Mouse (Mus musculus) spleen, adult 12 weeks (tissue): ENCODE data around the gene Gm10192.
"Not testable (repeated sequence)": the region's sequence is repeated elsewhere in the genome, so short reads cannot be mapped to it uniquely, and the experiment has no call there.

ENCODE experiments used
- DNase-seq: peaks from one replicate; pipeline ENCODE4 v3.0.0; 2022; ENCODE audit warnings: low spot score

Gene Gm10192

DNA sequence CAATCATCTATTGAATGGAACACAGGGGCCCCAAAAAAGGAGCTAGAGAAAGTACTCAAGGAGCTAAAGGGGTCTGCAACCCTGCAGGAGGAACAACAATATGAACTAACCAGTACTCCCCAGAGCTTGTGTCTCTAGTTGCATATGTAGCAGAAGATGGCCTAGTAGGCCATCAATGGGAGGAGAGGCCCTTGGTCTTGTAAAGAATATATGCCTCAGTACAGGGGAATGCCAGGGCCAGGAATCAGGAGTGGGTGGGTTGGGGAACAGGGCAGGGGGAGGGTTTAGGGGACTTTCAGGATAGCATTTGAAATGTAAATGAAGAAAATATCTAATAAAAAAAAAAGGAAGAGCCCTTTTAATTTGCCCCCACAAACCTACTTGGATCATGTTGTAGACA, at the start of gene Gm10192:
Gene Gm10192 (minus strand): TSS at position 101 of the 400 bp plus-strand sequence.
- not testable (repeated sequence) for DNase-seq

DNA sequence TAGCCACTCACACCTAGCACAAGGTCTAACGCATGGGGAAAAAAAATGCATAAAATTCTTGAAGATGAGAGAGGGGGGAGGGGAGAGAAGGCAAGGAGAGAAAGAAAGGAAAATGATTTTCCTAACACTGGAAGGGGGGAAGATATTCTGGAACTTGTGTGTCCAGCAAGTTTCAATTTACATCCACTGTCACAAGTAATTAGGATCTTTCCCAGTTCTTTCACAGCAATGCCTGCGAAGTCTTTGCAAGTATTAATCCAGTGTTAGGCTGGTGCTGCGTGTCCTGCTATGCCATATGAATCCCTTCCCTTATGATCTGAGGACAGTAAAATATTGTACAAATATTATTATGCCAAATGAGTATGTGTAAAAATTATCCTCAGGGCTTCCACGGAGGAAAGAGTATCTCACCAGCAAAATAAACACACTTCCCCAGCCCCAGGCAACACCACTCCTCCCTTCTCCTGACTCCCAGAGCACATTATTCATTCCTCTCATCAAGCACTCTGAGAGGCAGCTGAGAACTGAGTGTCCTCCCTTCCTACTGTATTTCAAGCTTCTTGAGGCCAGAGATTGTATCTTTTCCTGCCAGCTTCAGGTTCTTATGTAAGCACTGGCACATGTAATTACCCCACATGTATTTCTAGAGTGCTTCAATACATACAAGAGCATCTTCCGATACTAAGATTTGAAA, 47.6 kb upstream of the Gm10192 start:
- no peak for DNase-seq

DNA sequence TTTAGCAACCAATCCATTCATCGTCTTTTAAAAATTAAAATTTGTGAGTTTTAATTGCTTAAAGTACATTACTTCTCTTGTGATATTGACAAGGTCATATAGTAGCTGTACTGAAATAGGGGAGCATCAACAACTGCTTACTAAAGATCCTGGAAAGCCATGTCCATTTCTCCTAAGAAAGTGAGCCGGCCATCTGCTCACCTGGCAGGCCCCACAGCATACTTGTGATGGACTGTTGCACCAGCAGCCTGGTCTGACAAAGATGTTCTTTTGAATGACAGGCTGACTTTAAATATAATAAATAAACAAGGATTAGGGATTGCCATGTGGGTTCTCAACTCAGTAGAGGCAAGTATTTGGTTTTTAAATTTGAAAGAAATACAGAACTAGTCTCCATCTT, 36.7 kb upstream of the Gm10192 start:
- DNase-seq = no peak

DNA sequence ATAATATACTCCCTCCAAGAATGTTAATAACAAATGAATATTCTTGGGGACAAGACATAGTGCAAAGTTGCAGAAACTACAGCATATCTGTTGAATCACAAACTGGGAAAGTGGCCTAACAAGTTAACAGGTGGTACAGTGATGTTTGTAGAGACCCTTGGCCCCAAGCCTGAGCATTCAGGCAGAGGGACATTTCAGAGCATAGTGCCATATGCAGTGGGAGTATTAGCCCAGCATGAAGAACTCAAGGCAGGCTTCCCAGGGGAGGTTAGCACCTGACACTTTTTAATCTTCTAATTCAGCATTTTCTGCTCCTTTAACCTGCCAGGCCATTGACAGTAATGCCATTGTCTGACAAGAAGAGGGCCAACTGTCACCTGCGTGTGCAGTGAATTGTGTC, 34.9 kb upstream of the Gm10192 start:
- no peak for DNase-seq

DNA sequence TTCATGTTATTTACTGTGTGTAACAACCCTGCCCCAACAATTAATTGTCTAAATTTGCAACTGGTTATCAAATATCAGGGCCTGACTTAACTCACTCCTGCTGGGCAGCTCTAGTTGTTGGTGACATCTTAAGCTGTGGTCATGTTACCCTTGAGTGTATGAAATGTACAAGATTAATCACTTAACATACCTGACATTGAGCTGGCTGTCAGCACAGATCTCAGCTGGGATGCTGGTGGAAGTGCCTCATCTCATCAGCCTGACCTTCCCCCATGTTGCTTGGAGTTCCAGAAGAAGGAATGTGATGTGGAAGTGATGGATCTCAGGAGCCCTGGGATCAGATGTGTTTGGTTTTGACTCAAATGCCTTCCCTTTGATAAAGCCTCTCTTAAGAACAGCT, 29.5 kb upstream of the Gm10192 start:
- no peak for DNase-seq

DNA sequence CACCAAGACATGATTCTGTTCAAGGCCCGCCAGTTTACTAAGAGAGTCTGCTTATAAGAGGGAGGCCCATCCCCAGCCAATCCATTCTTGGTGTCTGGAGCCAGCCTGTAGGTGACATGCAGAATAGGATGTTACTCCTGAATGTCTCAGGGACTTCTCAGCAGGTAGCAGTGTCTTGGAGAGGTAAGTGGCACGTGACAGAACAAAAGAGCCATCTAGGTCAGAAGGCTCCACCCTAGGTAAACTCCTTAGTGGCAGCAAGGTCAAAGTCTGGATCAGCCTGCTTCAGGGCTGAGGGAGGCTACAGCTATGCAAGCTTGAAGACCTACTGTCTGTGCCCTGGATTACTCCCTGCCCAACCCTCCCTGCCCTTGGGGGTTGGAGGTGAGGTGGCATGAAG, 20.0 kb upstream of the Gm10192 start:
- DNase-seq = not testable (repeated sequence)

DNA sequence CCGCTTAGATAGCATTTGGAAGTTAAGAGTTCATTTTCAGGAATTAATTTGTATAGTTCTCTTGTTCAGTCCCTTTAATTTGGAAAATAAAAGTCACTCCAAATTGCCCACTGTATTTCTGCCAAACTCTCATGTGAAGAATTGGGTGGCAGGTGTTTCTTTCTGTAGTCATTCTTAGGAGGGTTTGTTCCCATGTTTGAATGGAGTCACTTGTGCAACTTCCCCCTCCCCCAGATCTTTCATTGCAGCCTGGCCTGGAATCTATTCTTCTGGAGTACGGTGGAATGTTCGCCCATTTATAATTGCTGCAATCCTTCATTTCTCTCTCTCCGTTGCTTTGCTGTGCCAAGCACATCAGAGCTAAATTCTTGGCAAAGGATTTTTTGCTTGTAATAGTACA, 10.2 kb upstream of the Gm10192 start:
- no peak for DNase-seq

DNA sequence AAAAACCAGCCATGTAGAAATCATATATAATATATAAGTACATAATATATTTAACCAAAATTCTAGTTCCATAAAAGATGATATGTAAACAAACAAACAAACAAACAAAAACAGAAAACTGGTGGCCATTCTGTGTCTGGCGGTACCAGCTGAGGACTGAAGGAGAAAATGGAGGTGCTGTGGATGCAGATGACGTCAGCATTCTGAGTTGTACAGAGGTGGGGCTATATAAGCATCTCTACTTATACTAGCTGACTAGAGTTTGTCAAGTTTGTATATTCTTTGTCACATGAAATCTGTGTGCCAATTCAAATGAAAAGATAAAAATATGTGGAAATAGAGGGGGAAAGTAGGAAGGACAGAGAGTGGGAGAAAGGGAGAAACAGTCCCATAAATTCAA, 9.6 kb upstream of the Gm10192 start:
- no peak for DNase-seq

DNA sequence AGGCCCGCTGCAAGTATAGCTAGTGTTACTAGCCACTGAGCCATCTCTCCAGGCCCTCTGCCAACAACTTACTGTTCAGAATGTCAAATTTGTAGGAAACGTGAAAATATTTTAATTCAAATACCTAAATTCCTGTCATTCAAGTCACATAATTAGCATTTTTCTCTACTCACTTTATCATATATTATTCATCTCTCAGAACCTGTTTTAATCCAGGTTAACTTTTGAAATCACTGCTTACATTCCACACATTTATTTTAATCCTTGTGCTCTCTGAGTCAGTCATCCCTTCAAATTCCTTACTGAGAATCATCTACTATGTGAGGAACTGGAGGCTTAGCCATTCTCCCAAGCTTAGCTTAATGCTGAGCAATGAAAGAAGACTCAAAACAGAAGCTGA, 2.6 kb downstream of the Gm10192 start:
- DNase-seq = no peak

DNA sequence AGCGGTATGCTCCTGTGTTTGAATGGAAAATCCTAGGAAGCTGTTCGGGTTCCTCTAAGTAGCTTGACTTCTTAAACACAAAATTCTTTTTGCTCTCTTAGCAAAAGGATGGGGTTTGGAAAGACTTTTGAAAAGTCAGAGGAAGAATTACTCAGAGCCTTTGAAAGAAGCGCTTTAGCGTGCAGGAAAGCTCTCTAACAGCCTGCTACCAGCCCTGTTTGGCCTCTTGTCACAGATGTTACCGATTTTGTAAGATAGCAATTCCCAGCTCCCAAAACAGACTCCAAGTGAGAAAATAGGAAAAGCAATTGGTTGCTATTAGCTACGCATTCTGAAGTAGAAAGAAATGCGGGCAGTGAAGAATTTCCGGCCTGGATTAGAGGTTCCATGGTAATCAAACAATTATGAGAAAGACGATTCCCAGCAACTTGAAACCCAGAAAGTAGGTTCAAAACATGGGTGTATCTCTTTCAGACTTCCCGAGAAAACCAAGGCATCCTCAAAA, 26.1 kb downstream of the Gm10192 start:
- no peak for DNase-seq

DNA sequence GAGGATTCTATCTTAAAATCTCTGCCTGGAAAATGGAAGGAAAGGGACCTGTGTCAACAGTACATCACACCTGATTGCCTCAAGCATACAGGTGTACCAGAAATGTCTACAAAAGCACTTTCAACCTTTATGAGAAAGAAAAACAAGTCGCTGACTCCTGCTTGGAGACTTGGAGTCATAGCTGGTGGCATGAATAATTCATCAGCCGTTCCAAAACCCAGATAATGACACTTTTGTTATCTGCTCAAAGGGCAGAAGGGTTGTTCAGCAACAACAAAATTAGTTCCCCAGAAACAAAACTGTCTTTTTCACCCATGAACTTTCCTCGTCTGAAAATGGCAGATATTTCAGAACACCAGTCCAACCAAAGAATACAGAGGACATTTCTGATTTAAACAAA, 26.9 kb downstream of the Gm10192 start:
- DNase-seq = no peak

DNA sequence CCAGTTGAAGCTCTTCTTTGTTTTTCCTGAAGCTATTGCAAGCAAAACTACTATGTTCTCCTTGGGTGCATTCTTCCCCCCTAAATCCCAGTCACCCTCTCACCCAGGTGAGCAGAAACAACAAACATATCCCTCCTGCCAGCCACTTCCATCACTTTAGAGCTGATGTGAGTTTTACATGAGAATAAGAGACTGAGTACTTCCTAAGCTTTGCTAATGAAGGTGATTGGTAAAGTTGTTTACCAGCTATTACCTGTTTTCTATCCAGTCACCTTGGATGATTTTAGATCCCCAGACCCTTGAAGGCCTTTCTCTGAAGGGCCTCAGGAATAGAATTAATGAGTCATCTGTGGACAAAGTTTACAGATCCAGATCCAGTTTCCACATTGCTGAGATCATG, 29.4 kb downstream of the Gm10192 start:
- DNase-seq = no peak

DNA sequence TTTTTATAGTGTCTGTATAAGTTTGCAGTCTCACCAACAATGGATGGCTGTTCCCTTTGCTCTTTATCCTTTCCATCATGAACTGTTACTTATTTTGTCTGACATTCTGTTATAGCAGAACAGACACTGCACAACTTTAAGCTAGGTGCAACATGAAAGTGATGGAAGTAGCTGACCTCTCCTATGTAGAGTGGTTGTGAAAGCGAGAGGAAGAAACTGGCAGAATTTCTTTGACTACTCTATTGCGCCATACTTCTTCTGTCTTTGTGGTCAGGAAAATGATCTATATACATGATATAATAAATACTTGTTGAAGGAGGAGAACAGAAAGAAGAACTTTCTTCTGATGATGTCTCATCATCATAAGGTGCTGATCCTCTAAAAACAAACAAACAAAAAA, 40.5 kb downstream of the Gm10192 start:
- no peak for DNase-seq
